Mouse (Mus musculus) hindbrain, embryonic 10.5 days (tissue): ENCODE results near the gene Inpp4a. TPM values are rescaled to one million over a fixed set of nuclear protein-coding genes. Genes with fewer than 3 reads are reported as not detected.

Source experiments
- DNase-seq: peaks from one replicate; pipeline ENCODE4 v3.0.0-alpha.2; 2017; ENCODE audit warnings: low spot score
- H3K27ac ChIP-seq: fragments of 300-500 bp; sonication (generic); 2 replicates; pipeline ENCODE4 v1.5.1; 2016; ENCODE audit warnings: mild to moderate bottlenecking, moderate library complexity
- H3K27me3 ChIP-seq: fragments of 300-500 bp; sonication (generic); 2 replicates; pipeline ENCODE4 v1.6.1; 2016; ENCODE audit warnings: mild to moderate bottlenecking; ENCODE audit not compliant: poor library complexity, insufficient read depth, severe bottlenecking
- H3K36me3 ChIP-seq: fragments of 300-500 bp; sonication (generic); 2 replicates; pipeline ENCODE4 v1.6.1; 2016; ENCODE audit warnings: mild to moderate bottlenecking, moderate library complexity
- H3K4me1 ChIP-seq: fragments of 300-500 bp; sonication (generic); replicated peaks from 2 replicates; pipeline ENCODE4 v1.6.1; 2016; ENCODE audit warnings: mild to moderate bottlenecking
- H3K4me3 ChIP-seq: fragments of 300-500 bp; sonication (generic); 2 replicates; pipeline ENCODE4 v1.5.1; 2016; ENCODE audit warnings: mild to moderate bottlenecking, moderate library complexity
- H3K9me3 ChIP-seq: fragments of 300-500 bp; sonication (generic); 2 replicates; pipeline ENCODE4 v1.6.1; 2016; ENCODE audit warnings: mild to moderate bottlenecking, moderate library complexity
- WGBS: fragments of 180-500 bp; shearing (Covaris S2); methylation state at CpG from one replicate; pipeline ENCODE4 v1.1.7; 2016; 5-methylcytosine and 5-hydroxymethylcytosine counted together
- polyA plus RNA-seq: library from polyadenylated mRNA; unstranded; fragments of >200 nt; fragmentation: Nextera tagmentation; extraction: Ambion mirVana; gene quantifications from 2 replicates; pipeline ENCODE4 v1.2.1, GENCODE M21; 2016

Gene Inpp4a
- polyA plus RNA-seq, 1 experiment from 2014 or later = 21.8 TPM

DNA sequence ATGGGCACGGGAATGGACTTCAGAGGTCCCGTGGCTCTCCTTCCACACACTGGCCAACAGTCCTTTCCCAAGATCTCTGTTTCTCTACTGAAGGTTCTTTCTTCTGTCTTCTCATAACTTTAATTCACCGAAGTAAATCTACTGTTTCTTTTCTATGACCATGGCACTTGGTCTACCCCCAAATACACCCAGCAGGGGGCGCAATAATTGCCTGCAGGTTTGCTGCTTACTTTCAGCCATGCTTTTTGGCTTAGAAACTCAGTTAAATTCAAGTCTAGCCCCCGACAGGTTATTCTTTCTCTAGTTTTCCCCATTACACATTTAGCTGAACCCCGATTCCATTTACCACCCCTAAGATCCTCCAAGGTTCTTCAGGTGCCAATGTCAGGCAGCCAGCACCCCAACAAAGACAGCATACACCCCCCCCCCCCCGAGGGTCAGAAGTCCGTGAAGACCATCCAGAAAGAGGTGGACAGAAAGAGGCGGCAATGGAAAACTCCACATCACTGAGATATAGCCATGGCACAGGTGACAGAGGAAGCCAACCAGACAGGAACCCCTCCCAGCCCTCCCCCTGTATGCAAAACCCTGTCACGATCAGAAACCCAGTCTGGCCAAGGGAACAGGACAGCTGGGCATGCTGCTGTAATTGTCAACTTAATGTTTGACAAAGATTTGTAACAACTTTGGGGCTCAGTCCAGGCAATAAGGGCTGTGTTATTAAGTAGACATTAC, 148.9 kb downstream of the Inpp4a start:
- Histone ChIP-seq H3K4me3 (no peak overlapping the region), H3K9me3 (no peaks in the 10 kb centered on the region), H3K36me3 (no peaks in the 10 kb centered on the region), H3K4me1 (no peaks in the 10 kb centered on the region), H3K27me3 (no peaks in the 10 kb centered on the region), H3K27ac (no peak overlapping the region)
- 80% methylated on average over 10 of the region's 10 CpGs for whole genome bisulfite sequencing
- DNase-seq = peak; percentile 22

DNA sequence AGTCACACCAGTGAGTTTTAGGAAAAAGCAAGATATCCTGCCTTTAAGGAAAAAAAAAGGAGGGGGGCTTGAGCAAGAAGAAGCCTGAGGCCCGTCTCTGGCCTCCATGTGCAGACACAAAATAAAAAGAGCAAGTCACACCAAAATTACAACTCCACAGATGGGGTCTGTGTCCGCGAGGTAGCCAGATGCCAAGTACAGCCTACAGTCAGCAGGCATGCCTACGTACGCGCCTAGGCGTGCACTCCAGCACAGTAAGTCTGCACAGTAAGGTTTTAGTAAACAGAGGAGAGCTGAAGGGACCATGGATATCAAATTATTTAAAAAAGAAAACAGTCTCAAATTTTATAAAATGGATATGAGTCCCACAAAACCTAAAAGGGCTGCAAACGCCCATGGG, 151.6 kb downstream of the Inpp4a start:
- no peak overlapping the region for H3K4me3 ChIP-seq
- DNase-seq = no peak
- H3K36me3 ChIP-seq = no peaks in the 10 kb centered on the region
- no peaks in the 10 kb centered on the region for H3K27me3 ChIP-seq
- H3K27ac ChIP-seq = no peak overlapping the region
- H3K4me1 ChIP-seq = no peaks in the 10 kb centered on the region
- WGBS = 93% methylated on average over 8 of the region's 8 CpGs
- H3K9me3 ChIP-seq = no peaks in the 10 kb centered on the region

DNA sequence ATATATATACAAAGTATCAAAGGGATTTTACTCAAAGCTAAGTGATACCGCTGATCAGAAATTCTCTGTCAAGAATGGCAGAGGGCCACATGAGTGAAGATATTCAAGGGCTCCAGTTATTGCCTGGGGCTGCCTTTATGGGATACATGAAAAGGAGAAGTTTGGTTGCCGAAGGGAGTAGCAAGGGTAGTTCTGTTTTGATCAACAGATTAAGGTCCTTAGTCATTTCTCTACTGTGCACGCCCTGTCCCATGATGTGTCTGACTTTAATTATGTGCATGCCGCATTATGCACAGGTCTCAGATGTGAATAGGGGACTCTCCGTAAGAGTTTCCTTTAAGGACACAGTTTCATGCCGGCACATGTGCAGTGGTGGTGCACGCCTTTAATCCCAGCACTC, 157.9 kb downstream of the Inpp4a start:
- Histone ChIP-seq H3K4me1 (no peaks in the 10 kb centered on the region), H3K9me3 (no peaks in the 10 kb centered on the region), H3K27ac (no peak overlapping the region), H3K36me3 (no peaks in the 10 kb centered on the region), H3K4me3 (no peak overlapping the region), H3K27me3 (no peaks in the 10 kb centered on the region)
- WGBS = 89% methylated on average over 7 of the region's 7 CpGs
- DNase-seq = no peak

Other genes starting within 250 kb of the Inpp4a start
- gene Cnga3, start 85.4 kb upstream of the Inpp4a start, polyA plus RNA-seq = 0.05 TPM in 1 of 2 replicates, not detected in the other
- 42.8 and 58.0 TPM in 2 replicates for gene Coa5, start 130.2 kb downstream of the Inpp4a start, polyA plus RNA-seq
- gene Unc50, start 130.3 kb downstream of the Inpp4a start, polyA plus RNA-seq = 108 and 111 TPM in 2 replicates
- 1.2 and 2.5 TPM in 2 replicates for gene Mgat4a, start 241.2 kb downstream of the Inpp4a start, polyA plus RNA-seq